Mouse (Mus musculus) limb, embryonic 15.5 days (tissue): Measurements from ENCODE around the gene Tram1l1. TPM values are rescaled to one million over a fixed set of nuclear protein-coding genes. Genes with fewer than 3 reads are reported as not detected.

Source experiments
- polyA plus RNA-seq: library from polyadenylated mRNA; unstranded; fragments of >200 nt; fragmentation: Nextera tagmentation; extraction: Ambion mirVana; gene quantifications from 2 replicates; pipeline ENCODE4 v1.2.1, GENCODE M21; 2015

Tram1l1 gene
- polyA plus RNA-seq, 1 experiment from 2014 or later = 10.8 TPM

Other genes starting within 250 kb of the Tram1l1 start
- not detected in 2 replicates for gene 1700006A11Rik, start 105.2 kb downstream of the Tram1l1 start, polyA plus RNA-seq